Mouse (Mus musculus) cerebellum, adult (tissue): ENCODE measurements at regions not wholly inside any gene's neighbourhood (a gene's known extent, or its start where the extent isn't known, plus 50 kb on each side); places are given as distances from the start of the nearest gene placed in this dataset.

Source experiments
- ATAC-seq: cut with Nextera tagmentation; 2 replicates; pipeline ENCODE4 v1.9.2; 2017; ENCODE audit warnings: mild to moderate bottlenecking, moderate library complexity, mixed read lengths; ENCODE audit not compliant: insufficient number of reproducible peaks, low FRiP score, low TSS enrichment

DNA sequence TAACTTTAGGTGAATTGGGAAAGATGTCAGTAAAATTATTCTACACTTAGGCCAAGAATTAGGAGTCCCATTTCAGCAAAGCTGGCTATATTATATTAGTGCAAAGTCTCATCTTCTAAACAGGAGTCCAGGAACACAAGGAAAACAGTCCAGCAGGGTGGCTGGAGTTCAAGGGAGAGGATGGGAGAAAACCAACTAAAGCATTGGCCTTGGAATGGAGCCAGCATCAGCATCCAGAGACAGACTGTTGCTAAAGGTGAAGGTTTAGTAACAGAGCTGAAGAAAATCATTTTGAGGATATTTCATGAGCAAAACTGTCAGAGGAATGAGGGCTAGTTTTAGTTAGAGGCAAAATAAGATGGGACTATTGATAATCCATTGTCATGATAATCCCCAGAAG is 559.9 kb downstream of the Epha4 start:
- no peak for ATAC-seq

GRCm38 (mm10) chr1:76957411-76957810 is 557.5 kb downstream of the Epha4 start:
- no peak for ATAC-seq

DNA sequence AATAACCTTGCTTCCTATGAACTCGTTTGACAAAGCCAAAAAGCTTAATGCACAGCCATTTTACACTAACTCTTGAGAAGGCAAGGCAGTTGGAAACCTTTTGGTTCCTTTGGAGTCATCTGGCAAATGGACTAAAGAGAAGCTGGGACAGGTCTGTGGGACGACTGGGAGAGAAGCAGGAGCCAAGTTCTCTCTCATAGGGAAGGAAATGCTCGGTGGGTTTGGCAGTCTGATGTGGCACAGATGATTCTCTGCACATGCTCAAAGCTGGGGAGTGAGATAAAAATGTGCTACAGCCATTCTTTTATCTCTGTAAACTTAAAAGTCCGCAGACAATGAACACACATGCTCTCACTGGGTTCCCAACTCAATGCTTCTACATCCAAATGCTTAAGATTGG is 556.2 kb downstream of the Epha4 start:
- ATAC-seq = no peak

DNA sequence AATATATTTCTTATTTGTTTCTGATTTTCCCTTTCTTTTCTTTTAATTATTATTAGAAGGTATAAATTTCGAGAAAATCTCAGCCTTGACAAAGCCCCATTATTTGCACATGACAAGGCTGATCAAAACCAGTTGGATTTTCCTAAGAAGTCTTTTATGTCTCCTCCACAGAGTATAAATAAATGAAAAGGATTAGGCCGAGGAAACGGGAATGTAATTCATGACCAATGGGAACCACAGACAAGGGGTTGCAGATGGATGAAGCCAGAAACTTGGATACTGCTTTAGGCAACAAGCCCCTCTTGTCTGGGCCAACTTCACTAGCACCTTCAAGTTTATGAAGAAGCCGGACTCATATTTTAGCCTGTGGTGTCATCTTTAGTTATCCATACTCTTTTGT is 542.4 kb downstream of the Epha4 start:
- no peak for ATAC-seq

DNA sequence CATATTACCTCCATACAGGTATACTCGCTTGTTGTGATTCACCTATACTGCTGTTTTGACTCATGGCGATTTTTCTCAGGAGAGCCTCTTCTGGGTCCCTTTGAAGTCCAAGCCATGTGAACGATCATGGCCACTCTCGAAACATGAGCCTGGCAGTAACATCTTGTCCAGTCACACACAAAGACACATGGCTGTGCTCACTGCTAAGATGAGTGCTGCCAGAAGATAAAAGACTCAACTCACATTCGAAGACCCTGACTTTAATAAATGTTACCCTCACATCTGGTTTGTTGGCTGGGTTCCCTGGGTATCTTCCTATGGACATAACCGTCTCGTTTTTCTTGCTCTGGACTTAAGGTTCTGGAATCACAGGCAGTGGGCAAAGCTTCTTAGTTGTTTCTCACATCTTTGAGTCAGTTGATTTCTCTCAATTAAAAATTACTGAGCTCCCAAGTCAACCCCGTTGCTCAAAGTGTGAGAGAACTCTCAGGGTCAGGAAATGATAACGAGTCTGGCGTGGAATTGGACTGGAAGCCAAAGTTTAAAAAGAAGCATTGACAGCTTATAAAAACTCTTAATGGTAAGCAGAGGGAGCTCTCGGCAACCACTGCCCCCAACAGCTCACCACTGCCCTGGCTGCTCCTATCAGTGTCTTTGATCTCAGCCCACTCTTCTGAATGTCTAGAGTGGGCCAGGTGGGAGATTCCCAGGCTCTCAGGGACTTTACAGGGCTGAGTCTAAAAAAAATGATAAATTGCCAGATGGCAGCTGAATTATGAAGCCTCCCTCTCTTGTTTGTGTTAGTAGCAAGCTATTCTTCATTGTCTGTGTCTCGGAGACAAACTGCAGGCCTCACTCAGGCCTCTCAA is 539.6 kb downstream of the Epha4 start:
- no peak for ATAC-seq

DNA sequence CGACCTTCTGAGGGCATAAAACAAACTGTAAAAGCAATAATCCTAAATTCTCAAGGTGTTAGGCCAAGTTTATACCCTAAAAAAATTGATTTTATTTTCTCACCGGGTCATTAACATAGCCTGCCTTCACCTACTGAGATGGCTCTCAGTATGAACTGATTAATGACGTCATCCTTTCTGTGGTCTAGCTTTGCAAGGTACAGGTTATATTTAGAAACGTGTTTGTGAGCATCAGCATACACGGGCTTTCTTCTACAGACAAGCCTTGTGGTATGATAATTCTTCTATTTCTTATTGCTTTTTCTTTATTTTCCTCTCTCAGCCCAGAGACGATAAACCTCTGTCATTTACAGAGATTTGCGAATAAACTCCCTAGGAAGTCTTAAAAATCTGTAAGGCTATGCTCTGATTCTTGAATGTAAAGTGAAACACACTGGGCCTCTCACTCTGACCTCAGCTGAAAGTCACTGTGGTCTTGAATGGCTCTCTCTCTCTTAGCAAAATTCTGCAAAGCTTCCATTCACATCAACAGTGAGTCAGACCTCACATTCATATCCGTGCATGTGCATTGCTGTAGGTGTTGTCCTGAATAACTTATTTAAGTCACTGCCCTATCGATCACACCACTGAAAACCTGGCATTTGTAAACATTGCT is 534.3 kb downstream of the Epha4 start:
- no peak for ATAC-seq

GRCm38 (mm10) chr1:76993776-76994175 is 521.1 kb downstream of the Epha4 start:
- ATAC-seq = no peak

GRCm38 (mm10) chr1:77008001-77008400 is 506.9 kb downstream of the Epha4 start:
- no peak for ATAC-seq

DNA sequence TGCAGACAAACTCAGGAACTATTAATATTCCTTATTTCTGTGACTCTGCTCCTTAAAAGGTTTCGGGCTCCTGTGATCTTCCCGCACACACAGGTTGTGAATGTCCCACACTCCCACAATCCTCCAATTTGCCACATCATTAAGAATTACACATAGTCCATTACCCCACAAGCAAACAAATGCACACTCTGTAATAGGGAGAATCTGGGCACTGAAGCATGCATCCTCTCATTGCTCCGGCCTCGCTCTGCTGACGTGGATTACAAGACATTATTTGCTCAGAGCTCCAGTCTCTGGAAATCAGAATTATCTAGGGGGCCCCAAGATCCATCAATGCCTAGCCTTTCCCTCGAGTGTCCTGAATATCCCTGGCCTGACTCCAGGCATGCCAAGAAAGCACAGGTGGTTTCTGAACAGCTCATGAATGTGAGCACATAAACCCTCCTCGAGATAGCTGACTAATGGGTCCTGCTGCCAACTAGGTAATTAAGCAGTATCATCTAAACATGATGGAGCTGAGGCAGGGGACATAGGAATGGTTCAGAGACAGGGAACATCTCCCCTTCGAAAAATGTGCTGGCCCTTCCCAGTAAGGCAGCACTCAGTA is 504.2 kb downstream of the Epha4 start:
- peak; percentile 36; the same call in 1 of the 2 replicates for ATAC-seq

DNA sequence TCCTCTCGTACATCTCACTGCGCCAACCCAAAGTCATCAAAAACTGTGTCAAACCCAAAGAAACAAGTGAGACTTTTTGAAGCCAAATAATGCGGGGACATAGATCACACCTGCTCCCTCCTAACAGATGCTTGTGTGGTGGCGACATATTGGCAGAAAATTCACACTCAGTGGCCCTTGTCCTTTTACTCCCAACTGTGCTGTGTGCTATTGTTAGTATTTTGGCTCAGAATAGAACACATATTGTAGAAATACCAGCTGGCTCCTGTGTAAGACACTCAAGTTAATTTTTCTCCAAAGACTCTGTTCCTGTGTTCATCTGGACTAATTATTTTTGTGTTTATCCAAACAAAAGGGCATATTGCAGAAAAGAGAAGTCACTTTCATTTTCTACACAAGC is 487.2 kb downstream of the Epha4 start:
- ATAC-seq = peak; percentile 74

GRCm38 (mm10) chr1:77028216-77028615 is 486.7 kb downstream of the Epha4 start:
- no peak for ATAC-seq

GRCm38 (mm10) chr1:77029091-77029490 is 485.8 kb downstream of the Epha4 start:
- ATAC-seq = peak; percentile 17; the same call in 1 of the 2 replicates

GRCm38 (mm10) chr1:77043749-77044564 is 470.9 kb downstream of the Epha4 start:
- peak; percentile 81 for ATAC-seq

GRCm38 (mm10) chr1:77048720-77049406 is 466.0 kb downstream of the Epha4 start:
- no peak for ATAC-seq

- no peak for ATAC-seq
Observed at GRCm38 (mm10) chr1:77051239-77051638, 463.6 kb downstream of the Epha4 start.

DNA sequence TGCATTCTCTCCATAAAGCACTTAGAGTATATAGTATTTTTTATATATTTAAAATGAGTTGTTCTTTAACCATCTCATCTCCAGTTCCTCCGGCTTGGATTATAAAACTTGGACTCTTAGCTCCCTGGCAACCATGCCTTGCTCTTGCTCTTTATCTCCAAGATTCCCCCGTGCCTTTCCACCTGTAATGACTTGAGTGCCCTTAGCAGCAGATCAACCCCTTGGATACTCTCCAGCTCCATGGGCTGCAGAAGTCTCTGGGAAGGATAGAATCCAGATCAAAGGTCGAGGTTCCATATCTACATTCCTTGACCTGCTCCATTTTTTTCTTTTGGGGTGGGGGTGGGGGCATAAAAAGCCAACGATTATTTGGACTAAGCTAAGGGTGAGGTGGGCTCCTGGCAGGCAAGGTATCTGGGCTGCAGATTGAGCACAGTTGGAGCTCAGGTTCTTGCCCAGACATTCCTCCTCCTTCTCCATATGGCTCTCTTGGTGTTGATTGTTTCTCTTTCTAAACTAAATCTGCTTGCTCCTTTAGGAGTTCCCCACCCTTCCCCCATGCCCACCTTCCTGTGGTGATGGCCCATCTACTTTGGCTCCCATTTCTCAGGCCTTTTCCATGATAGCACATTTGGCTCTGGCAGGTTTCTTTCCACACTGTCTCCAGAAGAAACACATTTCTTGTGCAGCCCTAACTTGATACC is 460.9 kb downstream of the Epha4 start:
- ATAC-seq = peak; percentile 89

GRCm38 (mm10) chr1:77062468-77062867 is 452.4 kb downstream of the Epha4 start:
- ATAC-seq = no peak

GRCm38 (mm10) chr1:77073071-77073470 is 441.8 kb downstream of the Epha4 start:
- ATAC-seq = no peak
